Comparison of ENCODE assay signal across 13 mouse cellular contexts in genomic region chr7:109218977-109219271, GRCm38 (mm10). TPM values are rescaled to one million over a fixed set of nuclear protein-coding genes. Genes with fewer than 3 reads are reported as not detected.
DNase-seq lines count a peak whose midpoint lies in the region; ATAC-seq lines count a peak whose summit lies in the region.
"Had no signal": no experiment of that assay in that cellular context is flagged by ENCODE, and none has a peak within 500 bp of the region (broad histone marks: within the 10 kb centered on the region; RNA-seq: fewer than 3 reads in every experiment).

No protein-coding gene starts in this region.

- H3K27me3 ChIP-seq in lung, embryonic 16.5 days (ENCODE audit: control insufficient read depth, insufficient read depth, low read depth, low read length) = no peaks in the 10 kb centered on the region
- H3K27me3 ChIP-seq in hindbrain, embryonic 11.5 days (ENCODE audit: control insufficient read depth, insufficient read depth, low read length) = no peaks in the 10 kb centered on the region

- no peak overlapping the region for H3K9ac ChIP-seq in lung, embryonic 16.5 days (ENCODE audit: low read length)
- no peak overlapping the region for H3K9ac ChIP-seq in hindbrain, embryonic 11.5 days (ENCODE audit: low read depth, low read length)

- 35% methylated on average over 5 of the region's 5 CpGs for WGBS in lung, embryonic 16.5 days
- 23% methylated on average over 5 of the region's 5 CpGs for WGBS in hindbrain, embryonic 11.5 days

- H3K4me2 ChIP-seq in lung, embryonic 16.5 days (ENCODE audit: low read depth, low read length) = no peak overlapping the region
- no peak overlapping the region for H3K4me2 ChIP-seq in hindbrain, embryonic 11.5 days (replicated peaks; ENCODE audit: low read depth, low read length)

- H3K27ac ChIP-seq in lung, embryonic 16.5 days (ENCODE audit: low read length) = no peak overlapping the region
- H3K27ac ChIP-seq in hindbrain, embryonic 11.5 days (ENCODE audit: low read depth, low read length) = no peak overlapping the region
- H3K27ac ChIP-seq: heart, adult 2 months had no signal

- H3K4me3 ChIP-seq in lung, embryonic 16.5 days (ENCODE audit: low read length) = no peak overlapping the region
- H3K4me3 ChIP-seq in hindbrain, embryonic 11.5 days (ENCODE audit: low read depth, low read length) = no peak overlapping the region
- H3K4me3 ChIP-seq: erythroblast, embryonic 14.5 days; heart, adult 2 months had no signal

- intact Hi-C loops in left cerebral cortex, postnatal 4 days (cut with DNase I) = no loop called here

- 0 out of 2 replicates have a peak, but pooled peaks have one; percentile 16 for ATAC-seq in lung, embryonic 16.5 days (ENCODE audit: low read depth)
- ATAC-seq in hindbrain, embryonic 11.5 days (ENCODE audit: low FRiP score) = peak; percentile 43; the same call in 1 of the 2 replicates
- ATAC-seq: intestine, embryonic 16.5 days had no signal

- DNase-seq in lung, postnatal 25 days (ENCODE audit: low spot score) = no peak
- peak; percentile 53 for DNase-seq in embryo, embryonic 10.5 days (ENCODE audit: low spot score)
- DNase-seq in hindbrain, embryonic 11.5 days (ENCODE audit: low spot score) = no peak
- DNase-seq in retina, postnatal 1 day = peak; percentile 53
- no peak for DNase-seq in adrenal gland, postnatal 10 days
- no peak for DNase-seq in left cerebral cortex, postnatal 4 days
- DNase-seq: cerebellum, adult 18-20 months; heart, adult 2 months; heart, postnatal 10 days; lung, adult 18-20 months had no signal

- H3K36me3 ChIP-seq in lung, embryonic 16.5 days (ENCODE audit: control insufficient read depth, insufficient read depth, low read length) = no peaks in the 10 kb centered on the region
- no peaks in the 10 kb centered on the region for H3K36me3 ChIP-seq in hindbrain, embryonic 11.5 days (ENCODE audit: control insufficient read depth, insufficient read depth, low read length)

- no peaks in the 10 kb centered on the region for H3K9me3 ChIP-seq in lung, embryonic 16.5 days (ENCODE audit: control insufficient read depth, low read length)
- H3K9me3 ChIP-seq in hindbrain, embryonic 11.5 days (ENCODE audit: control insufficient read depth, low read length) = no peaks in the 10 kb centered on the region

- peaks cover 5% of the 10 kb centered on the region; the same call in 1 of the 2 replicates for H3K4me1 ChIP-seq in lung, embryonic 16.5 days (replicated peaks; ENCODE audit: control insufficient read depth, insufficient read depth, low read length)
- H3K4me1 ChIP-seq in hindbrain, embryonic 11.5 days (replicated peaks; ENCODE audit: control insufficient read depth, insufficient read depth, low read length) = no peaks in the 10 kb centered on the region

RNA-seq across cellular contexts. Expression of gene Lmo1, which starts 43.9 kb away (rescaled TPM):
- polyA plus RNA-seq in lung, embryonic 16.5 days (2015; fragmentation: Nextera tagmentation; extraction: Ambion mirVana) = 11.8 and 13.3 TPM in 2 replicates
- polyA plus RNA-seq in hindbrain, embryonic 11.5 days (2014; fragmentation: Nextera tagmentation; extraction: Ambion mirVana) = 32.6 and 41.0 TPM in 2 replicates
- total RNA-seq in adrenal gland, postnatal 10 days (2021) = 10 to 100 TPM in 1 of 2 experiments, 1 to 10 TPM in 1; 8.1 to 12.5 TPM
- 10 to 100 TPM; 46.0 to 48.5 TPM for total RNA-seq in left cerebral cortex, postnatal 4 days (2021)
- polyA plus RNA-seq: erythroblast, embryonic 14.5 days had no signal

Comparison
In these comparisons a context has a peak if more than half of its experiments do, and no peak if none do; other contexts are left out.
1. DNase-seq: peak in embryo, embryonic 10.5 days (single experiment) and retina, postnatal 1 day (single experiment); none in lung, postnatal 25 days (single experiment), hindbrain, embryonic 11.5 days (single experiment), adrenal gland, postnatal 10 days (single experiment) and left cerebral cortex, postnatal 4 days (single experiment).